Comparison of ENCODE assay signal across 1 mouse cellular context in genomic region chr2:119985871-119986270, GRCm38 (mm10).
TF ChIP-seq lines count a peak whose summit lies in the region.

No protein-coding gene starts in this region.

TF ChIP-seq in ES-E14, 5 proteins besides CTCF, POLR2A, EP300 and RAD21 (continued from another document):
- TF ChIP-seq MAFK (IDR thresholded peaks at IDR 0.05; ENCODE audit: insufficient read depth, low read depth, low read length): no peak
TF ChIP-seq in ES-E14: peak in this region for 0.
